28 mouse cellular contexts compared by ENCODE assay signal in genomic region chr9:60585206-60585605, GRCm38 (mm10).
"Had no signal": no experiment of that assay in that cellular context is flagged by ENCODE, and none has a peak within 500 bp of the region (broad histone marks: within the 10 kb centered on the region; RNA-seq: fewer than 3 reads in every experiment).

No protein-coding gene starts in this region.

- H3K4me3 ChIP-seq: gastrocnemius, adult 2 months; heart, adult 2 months; heart, embryonic 10.5 days; heart, embryonic 13.5 days; hindbrain, embryonic 10.5 days; hindbrain, embryonic 12.5 days; intestine, embryonic 15.5 days; layer of hippocampus, adult 2 months; left cerebral cortex, adult 2 months; limb, embryonic 10.5 days; limb, embryonic 12.5 days; liver, embryonic 13.5 days; liver, embryonic 15.5 days had no signal

- H3K4me2 ChIP-seq: heart, embryonic 13.5 days; hindbrain, embryonic 12.5 days; hindbrain, embryonic 14.5 days; intestine, embryonic 15.5 days; limb, embryonic 12.5 days; liver, embryonic 11.5 days; liver, embryonic 13.5 days; liver, embryonic 15.5 days had no signal

- DNase-seq: gastrocnemius, adult 2 months; gastrocnemius, postnatal 10 days; gastrocnemius, postnatal 25 days; heart, adult 2 months; heart, postnatal 14 days; kidney, adult 18-20 months; kidney, adult 8-10 months; kidney, postnatal 10 days; kidney, postnatal 25 days; kidney, postnatal 4 days; liver; liver, embryonic 13.5 days had no signal

- ATAC-seq: forebrain, embryonic 16.5 days; hindbrain, embryonic 16.5 days; inflammation-experienced regulatory T-cells, adult 6 months; intestine, embryonic 15.5 days; intestine, postnatal 0 days had no signal

- H3K27ac ChIP-seq: gastrocnemius, adult 2 months; heart, adult 2 months; heart, embryonic 10.5 days; heart, embryonic 13.5 days; hindbrain, embryonic 10.5 days; hindbrain, embryonic 12.5 days; hindbrain, embryonic 14.5 days; intestine, embryonic 15.5 days; layer of hippocampus, adult 2 months; left cerebral cortex, adult 2 months; limb, embryonic 10.5 days; limb, embryonic 12.5 days; liver, embryonic 13.5 days; liver, embryonic 15.5 days had no signal

- H3K36me3 ChIP-seq: intestine, embryonic 15.5 days; liver, embryonic 13.5 days; liver, embryonic 15.5 days had no signal

- H3K9ac ChIP-seq: heart, embryonic 13.5 days; hindbrain, embryonic 12.5 days; hindbrain, embryonic 14.5 days; intestine, embryonic 15.5 days; limb, embryonic 12.5 days; liver, embryonic 13.5 days; liver, embryonic 15.5 days had no signal

- H3K9me3 ChIP-seq: heart, embryonic 10.5 days; heart, embryonic 13.5 days; hindbrain, embryonic 10.5 days; hindbrain, embryonic 12.5 days; intestine, embryonic 15.5 days; limb, embryonic 10.5 days; limb, embryonic 12.5 days; liver, embryonic 13.5 days; liver, embryonic 15.5 days had no signal

- H3K27me3 ChIP-seq: heart, embryonic 13.5 days; hindbrain, embryonic 12.5 days; intestine, embryonic 15.5 days; limb, embryonic 12.5 days; liver, embryonic 13.5 days; liver, embryonic 15.5 days had no signal

- H3K4me1 ChIP-seq: heart, embryonic 10.5 days; heart, embryonic 13.5 days; hindbrain, embryonic 10.5 days; hindbrain, embryonic 12.5 days; intestine, embryonic 15.5 days; limb, embryonic 10.5 days; limb, embryonic 12.5 days; liver, embryonic 13.5 days; liver, embryonic 15.5 days had no signal
